Mouse (Mus musculus) thymus, postnatal 4 days (tissue): ENCODE data around the gene Fuca1.
A peak's percentile ranks its signal among the peaks of the same experiment; 100 is the strongest.

Experiments used
- DNase-seq: peaks from one replicate; pipeline ENCODE4 v3.0.0; 2021

The Fuca1 gene

DNA sequence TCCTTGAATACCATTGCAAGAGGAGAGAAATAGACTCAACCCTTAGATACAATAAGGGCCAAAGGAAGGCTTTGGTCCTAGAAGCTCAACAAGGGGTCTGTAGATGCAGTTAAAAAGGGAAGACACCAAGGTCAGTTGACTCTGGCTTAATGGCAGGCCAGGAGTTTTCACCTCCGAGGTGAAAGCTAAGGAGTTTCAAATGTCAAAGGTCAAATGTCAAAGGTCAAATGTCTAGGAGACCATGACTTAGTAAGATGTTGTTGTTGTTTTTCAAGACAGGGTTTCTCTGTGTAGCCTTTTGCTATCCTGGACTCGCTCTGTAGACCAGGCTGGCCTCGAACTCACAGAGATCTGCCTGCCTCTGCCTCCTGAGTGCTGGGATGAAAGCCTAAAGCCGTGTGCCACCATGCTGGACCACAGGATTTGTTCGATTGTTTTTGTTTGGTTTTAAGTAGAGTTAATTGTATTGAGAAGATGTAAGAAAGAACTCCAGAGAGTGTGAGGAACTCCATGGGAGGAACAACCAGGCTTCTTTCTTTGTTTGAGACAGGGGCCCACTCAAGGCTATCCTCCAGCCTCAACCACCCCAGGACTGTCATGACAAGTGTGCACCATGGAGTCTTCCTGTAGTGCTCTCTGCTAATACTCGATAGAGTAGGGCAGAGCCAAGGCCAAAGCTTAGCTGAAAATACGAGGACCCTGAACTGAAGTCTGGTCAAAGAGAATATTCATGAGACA lies 31.2 kb upstream of the Fuca1 start:
- peak; percentile 7 for DNase-seq

DNA sequence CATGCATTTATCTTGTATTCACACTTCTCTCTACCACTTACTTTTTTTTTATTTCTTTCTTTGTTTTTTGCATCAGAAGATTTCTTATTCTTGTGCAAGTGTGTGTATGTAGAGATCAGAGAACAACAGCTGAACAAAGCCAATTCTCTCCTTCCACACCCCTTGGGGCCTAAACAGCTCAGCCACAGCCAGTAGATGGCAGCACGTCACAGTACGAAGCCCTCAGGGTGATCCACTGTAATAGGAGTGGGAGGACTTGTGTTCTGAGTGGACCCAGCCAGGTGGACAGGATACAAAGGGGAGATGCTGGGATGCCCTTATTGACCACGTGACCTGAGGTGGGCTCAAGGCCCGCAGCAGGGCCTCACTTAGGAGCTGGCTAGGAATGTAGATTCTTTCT lies 30.7 kb upstream of the Fuca1 start:
- DNase-seq = peak; percentile 93

DNA sequence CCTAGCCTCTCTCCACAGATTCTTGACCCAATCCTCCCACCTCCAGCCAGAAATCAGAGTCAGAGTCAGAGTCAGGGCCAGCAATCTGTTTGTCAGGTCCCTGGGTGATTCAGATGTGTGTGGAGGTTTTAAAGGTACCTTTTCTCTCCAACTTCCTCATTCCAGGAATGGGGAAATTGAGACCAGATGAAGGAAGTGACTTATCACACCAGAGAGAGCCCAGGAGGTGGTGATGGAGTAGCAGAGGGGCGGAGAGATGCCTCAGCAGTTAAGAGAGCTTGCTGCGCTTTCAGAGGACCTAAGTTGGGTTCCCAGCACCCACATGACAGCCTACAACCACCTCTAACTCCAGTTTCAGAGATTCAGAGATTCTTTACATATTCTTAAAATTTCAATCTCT lies 29.0 kb upstream of the Fuca1 start:
- no peak for DNase-seq

DNA sequence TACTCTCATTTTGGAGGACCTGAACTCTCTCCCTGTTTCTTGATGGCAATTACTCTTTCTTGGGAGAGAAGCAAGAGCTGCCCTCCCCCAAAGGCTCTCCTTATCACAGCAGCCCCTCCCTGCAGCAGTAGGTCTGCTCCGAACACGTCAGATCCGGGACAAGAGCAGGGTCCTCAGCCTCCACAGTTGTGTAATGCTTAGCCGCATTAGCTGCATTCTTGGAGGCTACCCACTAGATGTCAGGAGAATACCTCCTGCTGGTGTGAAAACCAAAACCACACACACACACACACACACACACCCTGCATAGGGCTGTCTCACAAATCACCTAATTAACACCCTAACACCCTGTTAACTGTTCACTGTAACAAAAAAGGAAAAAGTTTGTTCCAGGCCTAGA lies 27.7 kb upstream of the Fuca1 start:
- no peak for DNase-seq

DNA sequence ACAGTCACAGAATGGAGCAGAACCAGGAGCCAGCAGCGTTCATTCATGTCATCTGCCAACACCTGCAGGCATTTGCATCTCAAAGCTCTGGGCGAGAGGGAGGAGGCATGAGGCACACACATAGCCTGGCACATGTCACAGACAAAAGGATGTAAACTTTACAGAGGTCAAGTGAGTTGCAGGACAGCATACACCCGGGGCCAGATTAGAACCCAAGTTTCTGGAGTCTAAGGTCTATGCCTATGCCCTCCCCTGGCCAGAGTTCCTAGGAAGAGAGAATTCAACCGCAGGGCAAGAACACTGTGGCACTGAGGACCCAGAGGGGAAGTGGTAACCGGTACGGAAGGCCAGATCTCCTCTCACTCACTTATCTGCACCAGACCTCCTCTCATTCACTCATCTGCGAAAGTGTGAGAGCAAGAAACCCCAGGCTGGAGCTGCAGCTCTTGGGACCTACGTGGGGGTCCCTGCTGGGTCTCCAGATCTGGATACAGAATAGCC lies 25.4 kb upstream of the Fuca1 start, which contains the start of gene Cnr2:
Cnr2 (plus strand) TSS at position 324 of the 501 bp plus-strand sequence.
- peak; percentile 59 for DNase-seq

DNA sequence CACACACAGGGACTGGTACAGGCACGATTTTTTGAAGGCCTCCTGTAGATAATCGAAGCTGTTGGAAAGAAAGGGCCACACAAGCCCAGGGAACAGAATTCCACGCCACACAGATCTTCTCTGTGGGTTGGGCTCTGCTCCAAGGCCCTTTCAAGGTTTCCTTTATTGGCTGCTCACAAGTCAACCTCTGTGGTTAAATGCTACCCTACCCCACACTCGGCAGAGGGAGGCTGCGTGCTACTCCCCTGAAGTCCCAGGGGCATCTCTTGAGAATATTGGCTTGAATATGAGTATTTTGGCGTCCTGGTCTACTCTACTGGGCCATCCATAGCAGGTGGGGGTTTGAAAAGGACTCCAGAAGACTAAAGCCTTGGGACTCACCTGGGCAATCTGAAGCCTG lies 24.4 kb upstream of the Fuca1 start:
- peak; percentile 43 for DNase-seq

DNA sequence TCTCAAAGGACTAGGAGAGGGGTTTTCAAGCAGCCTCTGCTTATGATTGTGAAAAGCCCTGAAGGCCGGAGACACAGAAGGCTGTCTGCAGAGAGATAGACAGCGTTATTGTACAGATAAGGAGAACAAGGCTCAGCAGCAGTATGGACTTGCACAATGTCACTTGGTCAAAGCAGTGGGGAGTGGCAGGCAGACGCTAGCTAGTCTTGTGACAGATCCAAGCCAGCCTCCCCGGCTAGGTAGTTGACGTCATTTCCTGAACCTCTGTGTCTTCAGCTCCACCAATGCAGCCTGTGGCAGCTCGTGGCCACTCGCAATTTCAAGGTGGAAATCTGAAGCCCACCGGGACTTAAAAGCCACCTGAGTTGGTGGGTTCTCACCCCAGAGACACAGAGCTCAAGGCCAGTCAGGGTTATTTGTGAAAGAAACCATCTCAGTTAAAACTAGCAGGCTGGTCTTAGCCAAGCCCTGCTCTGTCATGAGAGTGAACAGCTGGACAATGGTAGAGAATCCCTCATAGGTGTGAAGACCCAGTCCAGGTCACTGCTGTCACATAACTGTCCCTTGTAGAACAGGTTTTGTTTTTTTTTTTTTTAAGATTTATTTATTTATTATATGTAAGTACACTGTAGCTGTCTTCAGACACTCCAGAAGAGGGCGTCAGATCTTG lies 22.0 kb upstream of the Fuca1 start:
- DNase-seq = peak; percentile 67

DNA sequence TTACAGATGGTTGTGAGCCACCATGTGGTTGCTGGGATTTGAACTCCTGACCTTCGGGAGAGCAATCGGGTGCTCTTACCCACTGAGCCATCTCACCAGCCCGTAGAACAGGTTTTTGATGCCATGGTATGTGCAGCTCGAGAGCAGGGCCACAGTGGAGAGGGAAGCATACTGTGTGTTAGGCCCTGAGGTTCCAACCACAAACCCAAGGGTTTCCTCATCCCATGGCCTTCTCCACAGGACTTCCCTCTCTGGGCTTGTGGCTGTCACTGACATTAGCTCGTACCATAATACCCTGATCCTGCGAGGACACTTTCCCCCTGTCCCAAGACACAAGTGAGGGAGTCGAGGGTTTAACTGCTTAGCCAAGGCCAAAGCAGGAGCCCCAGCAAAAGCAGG lies 21.5 kb upstream of the Fuca1 start:
- DNase-seq = no peak

DNA sequence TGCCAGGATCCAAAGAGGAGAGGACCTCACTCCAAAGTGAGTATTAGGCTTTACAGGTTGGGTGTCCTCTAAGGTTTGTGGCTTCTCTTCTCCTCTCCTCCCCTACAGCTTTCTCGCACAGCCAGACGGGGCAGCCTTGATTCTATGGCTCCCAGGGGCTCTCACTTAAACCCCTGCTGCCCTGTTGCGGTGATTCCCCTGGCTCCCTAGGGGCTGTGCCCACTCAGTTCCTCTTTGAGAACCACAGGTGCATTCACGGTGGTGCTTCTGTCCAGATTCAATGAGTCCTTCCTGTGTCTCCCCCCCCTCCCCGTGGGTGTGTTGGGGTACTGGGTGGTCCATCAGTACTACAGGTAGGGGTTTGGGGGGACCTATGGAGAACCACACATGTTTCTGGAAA lies 20.5 kb upstream of the Fuca1 start:
- DNase-seq = no peak

DNA sequence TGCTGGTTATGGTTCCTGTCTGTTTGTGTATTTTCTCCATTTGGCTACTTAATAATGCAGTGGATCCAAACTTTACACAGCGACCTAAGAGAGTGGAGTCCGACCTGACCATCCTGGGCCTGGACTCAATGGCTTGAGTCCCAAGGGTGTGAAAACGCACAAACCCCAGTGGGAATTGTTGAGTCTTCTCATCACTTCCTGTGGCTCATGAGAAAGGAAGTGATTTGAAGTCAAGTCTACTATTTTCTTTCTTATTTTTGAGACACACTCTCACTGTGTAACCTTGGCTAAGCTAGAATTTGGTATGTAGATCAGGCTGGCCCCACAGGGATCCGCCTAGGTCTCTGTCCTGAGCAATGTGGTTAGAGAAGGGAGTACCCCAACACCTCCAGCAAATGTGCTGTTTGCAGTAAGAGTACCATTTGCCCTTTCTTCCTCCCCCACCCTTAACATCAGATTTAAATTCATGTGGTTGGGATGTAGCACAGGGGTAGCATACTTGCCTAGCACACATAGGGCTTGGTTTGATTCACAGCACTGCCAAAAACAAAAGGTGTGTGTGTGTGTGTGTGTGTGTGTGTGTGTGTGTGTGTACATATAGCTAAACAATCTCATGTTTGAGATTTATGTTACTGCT lies 17.8 kb upstream of the Fuca1 start:
- no peak for DNase-seq

DNA sequence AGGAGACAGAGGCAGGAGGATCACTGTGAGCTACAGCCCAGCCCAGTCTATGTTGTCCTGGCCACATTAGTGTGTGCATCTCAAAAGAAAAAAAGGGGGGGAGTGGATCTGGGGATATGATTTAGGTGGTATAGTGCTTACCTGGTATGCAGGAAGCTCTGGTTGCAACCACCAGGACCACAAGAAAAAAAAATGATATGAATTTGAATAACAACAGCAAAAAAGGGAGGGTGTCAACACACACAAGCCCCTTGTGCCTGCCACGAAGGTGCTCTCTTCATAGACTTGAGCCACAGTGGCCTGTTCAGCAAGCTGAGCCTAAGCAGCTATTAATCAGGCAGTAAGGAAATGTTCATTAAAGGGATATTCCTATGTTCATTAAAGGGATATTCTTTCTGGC lies 15.7 kb upstream of the Fuca1 start:
- no peak for DNase-seq

DNA sequence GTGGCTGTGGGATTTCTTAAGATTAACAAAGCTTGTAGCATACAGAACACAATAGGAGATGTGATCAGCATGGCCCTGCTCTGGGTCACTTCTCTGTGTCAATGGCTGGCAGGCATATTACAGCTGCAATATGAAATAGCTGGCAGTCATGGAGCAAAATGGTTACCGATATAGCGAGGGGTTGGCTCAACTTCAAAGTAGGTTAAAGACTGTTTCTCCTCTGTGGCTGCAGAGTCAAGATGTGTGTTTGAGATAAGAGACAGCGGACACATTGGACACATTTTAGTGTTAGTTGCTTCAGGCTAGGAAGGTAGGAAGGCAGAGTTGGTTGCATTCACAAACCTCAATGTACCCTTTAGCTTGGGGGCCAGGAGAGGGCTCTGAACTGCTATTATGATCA lies 13.9 kb upstream of the Fuca1 start:
- DNase-seq = no peak

DNA sequence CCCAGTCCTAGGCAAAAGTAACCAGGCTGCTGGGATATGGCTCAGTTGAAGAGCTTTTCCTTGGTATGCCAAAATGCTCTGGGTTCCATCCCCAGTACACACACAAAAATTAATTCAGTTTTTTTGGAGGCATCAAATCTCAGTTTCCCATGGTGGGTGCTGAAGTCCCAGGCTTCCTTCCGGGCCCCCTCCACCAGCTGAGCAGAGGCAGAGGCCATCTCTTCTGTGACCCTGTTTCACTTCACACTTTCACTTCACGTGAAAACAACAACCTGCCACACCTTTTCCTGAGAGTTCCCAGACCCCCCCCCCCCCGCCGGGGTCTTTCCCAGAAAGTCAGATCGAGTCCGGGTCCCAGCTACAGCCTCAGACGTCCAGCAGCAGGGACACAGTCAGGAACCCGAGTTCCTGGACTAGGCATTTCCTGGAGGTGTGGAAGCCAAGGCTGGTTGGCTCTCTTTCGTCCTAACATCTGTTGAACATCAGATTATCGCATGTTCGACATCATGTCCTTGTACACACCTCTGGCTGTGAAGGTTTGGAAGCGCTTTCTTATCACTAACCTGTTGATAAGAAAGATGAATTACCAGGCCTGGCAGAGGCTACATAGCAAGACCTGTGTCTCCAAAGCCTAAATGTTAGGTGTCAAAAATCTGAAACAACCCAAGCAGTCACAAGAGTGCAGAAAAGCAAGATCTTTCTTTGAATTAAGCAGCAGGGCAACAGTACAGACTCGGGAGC lies 11.0 kb upstream of the Fuca1 start:
- DNase-seq = no peak

DNA sequence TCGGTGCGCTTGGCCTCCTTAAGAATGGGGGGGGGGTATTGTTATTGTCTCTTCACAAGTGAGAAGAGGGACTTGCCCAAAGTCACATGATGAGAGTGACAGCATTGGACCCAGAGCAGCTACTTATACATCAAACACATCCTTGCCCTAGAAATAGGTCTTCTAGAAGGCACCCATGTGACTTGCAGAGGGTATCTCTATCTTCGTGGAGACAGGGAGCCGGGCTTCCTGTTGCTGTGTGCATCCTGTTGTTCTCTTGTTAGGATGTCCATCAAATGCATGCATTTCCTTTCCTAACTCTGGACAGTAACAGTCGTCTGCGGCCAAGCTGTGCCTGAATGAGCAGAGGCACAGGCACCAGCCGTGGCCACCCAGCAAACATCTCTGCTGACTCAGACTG lies 9.0 kb upstream of the Fuca1 start:
- DNase-seq = no peak

DNA sequence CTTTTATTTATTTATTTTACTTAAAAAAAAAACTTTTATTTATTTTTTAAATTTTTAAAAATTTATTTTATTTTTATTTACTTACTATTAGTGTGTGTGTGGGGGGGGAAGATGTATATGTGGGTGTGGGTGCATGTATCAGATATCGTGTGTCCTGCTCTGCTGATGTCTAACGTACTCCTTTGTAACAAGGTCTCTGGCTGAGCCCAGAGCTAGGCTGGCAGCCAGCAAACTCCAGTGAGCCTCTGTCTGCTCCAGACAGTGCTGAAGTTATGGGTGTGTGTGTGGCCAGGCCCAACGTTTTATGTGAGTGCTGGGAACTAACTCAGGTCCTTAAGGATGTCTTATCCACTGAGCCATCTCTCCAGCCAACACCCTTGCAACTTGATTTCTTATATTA lies 8.4 kb upstream of the Fuca1 start:
- no peak for DNase-seq

DNA sequence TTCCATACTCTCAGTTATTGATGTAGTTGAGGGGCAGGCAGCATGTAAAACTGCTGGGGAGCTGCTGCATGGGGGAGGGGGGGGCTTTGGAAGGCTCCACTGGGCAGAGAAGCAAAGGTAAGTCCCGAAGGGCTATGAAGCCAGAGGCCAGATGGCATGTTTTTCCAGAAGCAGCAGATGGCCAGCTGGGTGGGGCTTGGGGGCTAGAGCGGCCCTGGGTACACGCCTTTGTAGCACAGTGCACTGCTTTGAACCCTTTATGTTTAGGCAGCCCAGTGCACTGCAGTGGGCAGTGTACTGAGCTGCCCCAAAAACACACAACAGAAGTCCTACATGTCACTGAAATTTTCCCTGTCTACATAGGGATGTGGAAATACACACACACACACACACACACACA lies 7.7 kb upstream of the Fuca1 start:
- no peak for DNase-seq

DNA sequence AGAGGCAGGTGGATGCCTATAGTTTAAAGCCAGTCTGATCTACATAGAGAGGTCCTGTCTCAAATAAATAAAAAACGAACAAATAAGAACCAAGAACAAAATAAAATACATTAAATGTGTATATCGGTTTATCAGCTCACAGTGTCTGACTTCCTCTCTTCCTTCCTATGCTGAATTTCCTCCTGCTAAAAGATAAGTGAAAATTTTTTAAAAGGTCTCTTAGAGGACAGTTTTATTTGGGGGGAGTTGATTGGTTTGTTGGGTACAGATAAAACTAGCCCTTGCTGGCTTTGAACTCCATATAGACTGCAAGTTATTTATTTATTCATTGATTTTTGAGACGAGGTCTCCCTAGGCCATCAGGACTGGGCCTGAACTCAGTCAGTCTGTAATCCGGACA lies 7.1 kb upstream of the Fuca1 start:
- no peak for DNase-seq

DNA sequence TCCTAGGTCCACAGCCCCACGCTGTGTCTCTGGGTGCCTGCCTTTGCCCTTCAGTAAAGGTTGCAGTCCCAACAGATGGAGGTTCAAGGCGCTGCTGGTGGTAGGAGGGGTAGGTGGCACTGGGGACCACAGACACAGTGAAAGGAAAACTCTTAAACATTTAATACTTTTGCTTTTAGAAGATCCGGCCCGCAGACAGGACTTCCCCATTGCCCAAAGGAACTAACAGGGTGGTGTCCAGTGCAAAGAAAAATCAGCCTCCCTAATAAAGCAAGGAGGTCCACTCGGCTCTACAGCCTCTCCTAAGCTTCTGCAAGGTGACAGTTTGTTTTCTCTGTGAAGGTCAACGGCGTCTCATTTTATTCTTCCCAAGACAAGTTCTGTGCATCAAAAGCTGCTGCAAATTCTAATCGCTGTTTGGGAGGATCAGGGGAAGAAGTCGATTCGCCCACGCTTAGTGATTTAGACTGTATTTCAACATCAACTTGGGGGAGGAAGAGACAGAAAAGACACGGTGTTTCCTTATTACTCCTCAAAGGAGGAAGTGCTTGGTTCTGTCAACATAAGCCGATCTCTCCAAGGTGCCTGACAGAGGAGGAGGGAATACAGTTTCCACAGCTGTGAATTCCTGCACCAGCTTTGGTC lies 1.8 kb upstream of the Fuca1 start:
- no peak for DNase-seq

DNA sequence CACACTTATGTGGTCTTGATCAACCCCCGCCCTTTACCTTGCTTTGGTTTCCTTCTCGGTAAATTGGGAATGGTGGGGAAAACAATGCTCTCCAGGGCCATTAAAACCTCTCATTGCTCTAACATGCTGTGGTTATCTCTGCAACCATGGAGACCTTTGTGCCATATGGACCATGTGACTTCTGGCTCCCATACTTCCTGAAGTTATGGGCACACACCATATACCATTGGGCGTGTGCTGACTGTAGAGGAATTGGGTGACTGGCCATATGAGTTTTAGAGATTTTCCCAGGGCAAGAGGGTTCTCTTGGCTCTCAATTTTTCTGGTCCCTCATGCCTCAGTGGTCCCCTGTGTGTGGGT lies 1.3 kb upstream of the Fuca1 start:
- no peak for DNase-seq

DNA sequence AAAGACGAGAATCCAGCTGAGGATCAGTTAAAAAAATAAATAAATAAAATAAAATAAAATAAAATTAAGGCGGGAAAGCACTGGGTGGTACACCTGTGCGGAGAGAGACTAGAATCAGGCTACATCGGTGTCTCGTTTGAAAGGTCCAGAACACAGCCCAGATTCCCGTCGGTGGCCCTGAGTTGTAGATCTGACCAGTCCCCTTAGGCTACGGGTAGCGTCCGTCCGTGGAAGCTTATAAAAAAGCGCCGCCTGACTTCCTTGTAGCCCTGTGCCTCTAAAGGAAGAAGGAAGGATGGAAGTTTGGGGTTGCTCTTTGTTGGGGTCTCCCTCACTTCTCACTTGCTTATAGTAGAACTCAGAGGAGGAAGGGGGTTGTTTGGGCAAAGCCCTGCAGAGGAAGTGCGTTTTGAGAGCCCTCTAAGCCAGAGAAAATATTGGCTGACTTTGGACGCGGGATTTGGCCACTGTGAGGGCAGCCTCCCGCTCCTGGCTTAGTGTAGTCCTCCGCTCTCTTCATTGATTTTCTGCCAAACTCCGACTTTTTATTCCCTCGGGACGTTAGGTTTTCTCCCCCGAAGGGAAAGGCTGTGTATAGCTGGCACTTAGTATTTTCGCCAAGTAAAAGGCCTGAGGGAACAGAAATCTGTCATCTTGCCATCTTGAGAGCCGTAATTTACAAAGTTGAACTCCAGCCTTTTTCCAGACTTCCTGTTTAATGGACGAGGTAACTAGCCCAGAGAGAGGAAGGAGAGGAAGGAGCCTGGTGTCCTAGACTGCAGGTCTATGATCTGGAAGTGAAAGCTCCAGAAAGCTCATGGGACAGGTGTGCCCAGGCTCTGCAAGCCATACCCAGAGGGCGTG lies 954 bp downstream of the Fuca1 start:
- DNase-seq = no peak

DNA sequence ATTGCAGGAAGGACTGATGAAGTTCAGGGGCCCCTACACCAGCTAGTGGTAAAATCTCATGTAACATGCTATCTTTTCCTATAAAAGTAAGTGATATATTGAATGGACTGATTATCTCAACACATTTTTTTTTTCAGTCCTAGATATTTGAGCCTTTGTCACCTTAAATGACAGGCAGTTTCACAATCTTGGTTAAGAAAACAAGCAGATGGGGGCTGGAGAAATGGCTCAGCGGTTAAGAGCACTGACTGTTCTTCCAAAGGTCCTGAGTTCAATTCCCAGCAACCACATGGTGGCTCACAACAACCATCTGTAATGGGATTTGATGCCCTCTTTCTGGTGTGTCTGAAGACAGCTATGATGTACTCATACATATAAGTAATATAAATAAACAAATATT lies 1.7 kb downstream of the Fuca1 start:
- no peak for DNase-seq

DNA sequence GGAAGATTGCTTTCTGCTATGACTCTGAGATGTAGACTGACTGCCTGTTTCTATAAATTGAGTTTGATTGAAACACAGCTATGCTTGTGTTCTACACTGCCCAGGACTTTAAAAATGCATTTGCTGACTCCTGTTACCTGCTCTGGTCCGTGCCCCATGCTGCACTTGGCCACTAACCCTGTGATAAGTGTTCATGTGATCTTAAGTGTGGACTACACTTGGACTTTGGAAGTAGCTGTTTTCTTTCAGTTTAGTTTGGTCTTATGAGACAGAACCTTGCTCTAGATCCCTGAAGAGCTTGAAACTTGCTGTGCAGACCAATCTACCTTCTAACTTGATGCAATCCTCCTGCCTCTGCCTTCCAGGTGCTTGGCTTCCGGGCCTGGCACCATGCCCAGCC lies 3.9 kb downstream of the Fuca1 start:
- no peak for DNase-seq
